Mouse (Mus musculus) heart, embryonic 16.5 days (tissue): ENCODE measurements around the gene Camk1d. TPM values are rescaled to one million over a fixed set of nuclear protein-coding genes. Genes with fewer than 3 reads are reported as not detected.

Source experiments
- ATAC-seq: fragments of 200-750 bp; cut with Nextera tagmentation; replicated peaks from 2 replicates; pipeline ENCODE4 v1.8.0; 2017; ENCODE audit warnings: moderate number of reproducible peaks; ENCODE audit not compliant: insufficient read depth, low FRiP score; ENCODE audit errors: extremely low read depth
- H3K27ac ChIP-seq: fragments of 300-500 bp; sonication (generic); 2 replicates; pipeline ENCODE4 v1.5.1; 2014; ENCODE audit warnings: mild to moderate bottlenecking, low read length, control low read depth, moderate library complexity
- H3K27me3 ChIP-seq: fragments of 300-500 bp; sonication (generic); 2 replicates; pipeline ENCODE4 v1.6.1; 2014; ENCODE audit warnings: low read length, mixed read lengths; ENCODE audit not compliant: control insufficient read depth, insufficient read depth
- H3K36me3 ChIP-seq: fragments of 300-500 bp; sonication (generic); 2 replicates; pipeline ENCODE4 v1.6.1; 2014; ENCODE audit not compliant: control insufficient read depth, insufficient read depth
- H3K4me1 ChIP-seq: fragments of 300-500 bp; sonication (generic); 2 replicates; pipeline ENCODE4 v1.6.1; 2014; ENCODE audit warnings: low read length, mixed read lengths; ENCODE audit not compliant: control insufficient read depth, insufficient read depth
- H3K4me2 ChIP-seq: fragments of 300-500 bp; sonication (generic); 2 replicates; pipeline ENCODE4 v1.6.1; 2014; ENCODE audit warnings: low read depth, mild to moderate bottlenecking, control low read depth, low read length
- H3K4me3 ChIP-seq: fragments of 300-500 bp; sonication (generic); 2 replicates; pipeline ENCODE4 v1.5.1; 2014; ENCODE audit warnings: mild to moderate bottlenecking, control low read depth, low read length
- H3K9ac ChIP-seq: fragments of 300-500 bp; sonication (generic); 2 replicates; pipeline ENCODE4 v1.6.1; 2014; ENCODE audit warnings: low read length, control low read depth
- H3K9me3 ChIP-seq: fragments of 300-500 bp; sonication (generic); replicated peaks from 2 replicates; pipeline ENCODE4 v1.6.1; 2016; ENCODE audit warnings: low read length; ENCODE audit not compliant: control insufficient read depth
- WGBS: fragments of 180-500 bp; shearing (Covaris S2); extraction: QIAGEN DNeasy Blood & Tissue Kit; methylation state at CpG from one replicate; pipeline ENCODE4 v1.1.7; 2014; 5-methylcytosine and 5-hydroxymethylcytosine counted together
- polyA plus RNA-seq: library from polyadenylated mRNA; unstranded; fragments of >200 nt; fragmentation: Nextera tagmentation; extraction: Ambion mirVana; gene quantifications from 2 replicates; pipeline ENCODE4 v1.2.1, GENCODE M21; 2015

The Camk1d gene
- polyA plus RNA-seq, 1 experiment from 2014 or later = 5.9 TPM

GRCm38 (mm10) chr2:5515106-5515505, 199.2 kb downstream of the Camk1d start:
- Histone ChIP-seq H3K9ac (no peak overlapping the region), H3K9me3 (no peaks in the 10 kb centered on the region), H3K27ac (no peak overlapping the region), H3K36me3 (no peaks in the 10 kb centered on the region), H3K4me3 (no peak overlapping the region), H3K27me3 (no peaks in the 10 kb centered on the region), H3K4me1 (peaks cover 15% of the 10 kb centered on the region), H3K4me2 (no peak overlapping the region)
- no peak for ATAC-seq
- WGBS = 42% methylated on average over 2 of the region's 2 CpGs

DNA sequence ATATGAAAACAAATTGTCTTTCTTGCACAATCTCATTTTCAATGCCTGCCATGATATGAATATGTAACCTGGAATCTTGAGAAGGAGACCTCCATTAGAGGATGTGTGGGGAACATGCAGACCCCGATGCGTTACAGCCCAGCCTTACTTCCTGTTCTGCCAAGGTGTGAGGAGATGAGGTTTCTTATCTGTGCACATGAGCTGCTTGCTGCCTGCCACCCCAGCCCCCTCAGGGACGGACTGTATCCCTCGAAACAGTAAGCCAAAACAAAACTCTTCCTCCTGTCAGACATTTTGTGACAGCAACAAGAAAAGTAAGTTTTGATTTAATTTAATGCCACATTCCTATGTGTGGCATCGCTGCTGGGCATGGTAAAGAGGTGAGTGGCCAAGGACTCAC, 200.2 kb downstream of the Camk1d start:
- Histone ChIP-seq H3K4me3 (no peak overlapping the region), H3K9me3 (no peaks in the 10 kb centered on the region), H3K36me3 (no peaks in the 10 kb centered on the region), H3K27me3 (no peaks in the 10 kb centered on the region), H3K4me2 (no peak overlapping the region), H3K27ac (no peak overlapping the region), H3K9ac (no peak overlapping the region), H3K4me1 (peaks cover 6% of the 10 kb centered on the region; the same call in 1 of the 2 replicates)
- ATAC-seq = no peak
- 88% methylated on average over 5 of the region's 5 CpGs for WGBS

DNA sequence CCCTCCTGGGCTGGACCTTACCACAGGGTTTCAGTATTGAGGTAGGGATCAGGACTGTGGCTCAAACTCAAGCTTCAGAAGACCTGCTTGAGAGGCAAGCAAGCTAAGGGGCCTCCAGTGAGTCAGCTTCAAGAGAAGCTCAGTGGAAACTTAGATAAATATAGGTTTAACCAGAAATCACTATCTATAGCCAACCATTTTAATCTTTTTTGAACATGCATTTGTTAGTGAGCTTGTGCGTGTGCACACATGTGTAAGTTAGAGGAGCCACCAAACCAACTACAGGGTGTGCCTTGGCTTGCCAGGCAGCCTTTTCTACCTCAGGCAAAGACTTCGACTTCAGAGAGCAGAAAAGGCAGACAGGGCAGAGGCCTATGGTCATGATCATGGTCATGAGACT, 200.7 kb downstream of the Camk1d start:
- no peak for ATAC-seq
- Histone ChIP-seq H3K4me2 (no peak overlapping the region), H3K36me3 (no peaks in the 10 kb centered on the region), H3K9me3 (no peaks in the 10 kb centered on the region), H3K27ac (no peak overlapping the region), H3K4me1 (peaks cover 1% of the 10 kb centered on the region; the same call in 1 of the 2 replicates), H3K27me3 (no peaks in the 10 kb centered on the region), H3K4me3 (no peak overlapping the region), H3K9ac (no peak overlapping the region)
- WGBS = 90% methylated on average over 2 of the region's 2 CpGs

DNA sequence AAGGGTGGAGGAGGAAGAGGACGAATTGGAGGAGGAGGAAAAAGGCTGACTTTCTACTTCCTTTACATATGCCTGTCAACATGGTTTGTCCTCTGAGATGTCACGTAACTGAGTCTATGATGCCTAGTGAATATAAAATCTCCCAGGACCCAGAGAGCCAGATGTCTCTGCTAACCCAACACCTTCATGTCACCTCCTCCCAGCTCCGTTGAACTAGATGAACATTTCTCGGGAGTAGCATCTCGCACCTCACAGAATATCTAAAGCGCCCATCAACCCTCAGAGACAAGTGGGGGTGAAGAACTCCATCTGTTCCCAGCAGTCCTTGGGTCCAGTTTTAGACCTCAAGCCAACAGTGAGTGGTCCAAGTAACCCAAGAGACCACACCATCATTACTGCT, 204.3 kb downstream of the Camk1d start:
- H3K9me3 ChIP-seq = 0 out of 2 replicates have a peak, but pooled peaks cover 2% of the 10 kb centered on the region
- no peak overlapping the region for H3K4me3 ChIP-seq
- H3K27me3 ChIP-seq = no peaks in the 10 kb centered on the region
- 80% methylated on average over 6 of the region's 6 CpGs for WGBS
- H3K27ac ChIP-seq = no peak overlapping the region
- H3K4me2 ChIP-seq = no peak overlapping the region
- H3K36me3 ChIP-seq = no peaks in the 10 kb centered on the region
- ATAC-seq = no peak
- no peak overlapping the region for H3K9ac ChIP-seq
- no peaks in the 10 kb centered on the region for H3K4me1 ChIP-seq

- Histone ChIP-seq H3K27ac (no peak overlapping the region), H3K4me1 (no peaks in the 10 kb centered on the region), H3K9me3 (no peaks in the 10 kb centered on the region), H3K9ac (no peak overlapping the region), H3K36me3 (no peaks in the 10 kb centered on the region), H3K27me3 (no peaks in the 10 kb centered on the region), H3K4me2 (no peak overlapping the region), H3K4me3 (no peak overlapping the region)
- WGBS = 77% methylated on average over 4 of the region's 4 CpGs
- ATAC-seq = no peak
Observed at GRCm38 (mm10) chr2:5499620-5500019, 214.7 kb downstream of the Camk1d start.

DNA sequence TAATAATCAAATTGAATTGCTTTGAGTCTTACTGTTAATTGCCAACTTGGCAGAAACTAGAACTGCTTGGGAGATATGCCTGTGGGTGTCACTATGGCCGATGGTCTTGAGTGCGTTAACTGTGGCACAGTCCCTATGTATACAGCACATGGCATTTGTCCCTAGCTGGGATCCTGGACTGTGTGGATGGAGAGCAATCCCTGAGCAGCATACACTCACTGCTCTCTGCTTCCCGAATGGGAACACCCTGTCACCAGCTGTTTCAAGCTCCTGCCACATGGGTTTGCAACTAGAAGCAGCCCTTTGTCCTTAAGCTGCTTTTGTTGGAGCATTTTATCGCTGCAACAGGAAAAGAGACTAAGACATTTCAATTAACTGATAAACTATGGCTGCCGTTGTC, 224.4 kb downstream of the Camk1d start:
- Histone ChIP-seq H3K9ac (no peak overlapping the region), H3K27me3 (no peaks in the 10 kb centered on the region), H3K4me1 (no peaks in the 10 kb centered on the region), H3K9me3 (no peaks in the 10 kb centered on the region), H3K4me2 (no peak overlapping the region), H3K36me3 (no peaks in the 10 kb centered on the region), H3K27ac (no peak overlapping the region), H3K4me3 (no peak overlapping the region)
- ATAC-seq = no peak
- 63% methylated on average over 5 of the region's 5 CpGs for WGBS

DNA sequence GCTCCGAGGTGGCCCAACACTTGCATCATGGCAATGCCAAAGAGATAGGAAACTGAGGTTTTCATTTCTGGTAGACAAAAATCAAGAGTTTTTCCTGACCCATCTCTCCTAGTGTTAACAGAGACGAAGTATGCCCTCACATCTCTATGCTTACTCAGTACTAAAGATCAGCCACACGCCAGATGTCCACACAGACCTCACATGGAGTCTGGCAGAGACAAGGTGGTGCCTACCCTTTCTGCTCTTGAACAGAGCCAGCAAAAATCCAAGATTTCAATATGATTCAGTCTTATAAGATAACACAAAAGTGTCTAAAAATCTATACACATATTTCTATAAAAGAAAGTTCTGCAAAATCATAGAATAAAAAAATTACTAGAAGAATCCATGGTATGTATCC, 227.0 kb downstream of the Camk1d start:
- Histone ChIP-seq H3K27me3 (no peaks in the 10 kb centered on the region), H3K4me1 (no peaks in the 10 kb centered on the region), H3K9ac (no peak overlapping the region), H3K27ac (no peak overlapping the region), H3K4me3 (no peak overlapping the region), H3K36me3 (no peaks in the 10 kb centered on the region), H3K4me2 (no peak overlapping the region), H3K9me3 (no peaks in the 10 kb centered on the region)
- ATAC-seq = no peak
- WGBS = 78% methylated on average over 3 of the region's 3 CpGs

GRCm38 (mm10) chr2:5486663-5487062, 227.7 kb downstream of the Camk1d start:
- H3K27ac ChIP-seq = no peak overlapping the region
- no peaks in the 10 kb centered on the region for H3K36me3 ChIP-seq
- H3K9ac ChIP-seq = no peak overlapping the region
- H3K9me3 ChIP-seq = no peaks in the 10 kb centered on the region
- no peak for ATAC-seq
- no peaks in the 10 kb centered on the region for H3K27me3 ChIP-seq
- whole genome bisulfite sequencing = 73% methylated on average over 7 of the region's 7 CpGs
- H3K4me2 ChIP-seq = no peak overlapping the region
- no peak overlapping the region for H3K4me3 ChIP-seq
- H3K4me1 ChIP-seq = no peaks in the 10 kb centered on the region

DNA sequence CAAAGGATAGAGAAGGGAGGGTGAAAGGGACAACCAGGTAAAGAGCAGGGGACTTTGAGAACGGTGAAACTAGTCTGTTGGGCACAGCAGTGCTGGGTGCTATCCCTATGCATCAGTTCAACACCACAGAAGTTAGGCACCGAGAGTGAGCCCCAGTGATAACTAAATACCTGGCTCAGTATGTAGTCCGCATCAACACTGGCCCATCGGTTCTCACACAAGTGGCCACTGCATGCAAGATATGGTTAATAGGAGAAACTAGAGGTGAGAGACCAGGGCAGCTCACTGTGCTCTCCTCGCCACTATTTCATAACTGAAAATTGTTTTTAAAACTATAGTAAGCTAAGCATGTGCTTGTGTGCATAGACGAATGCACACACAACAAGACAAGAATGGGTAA, 228.5 kb downstream of the Camk1d start:
- Histone ChIP-seq H3K4me1 (no peaks in the 10 kb centered on the region), H3K4me3 (no peak overlapping the region), H3K27me3 (no peaks in the 10 kb centered on the region), H3K9ac (no peak overlapping the region), H3K4me2 (no peak overlapping the region), H3K36me3 (no peaks in the 10 kb centered on the region), H3K9me3 (no peaks in the 10 kb centered on the region), H3K27ac (no peak overlapping the region)
- WGBS = 85% methylated on average over 6 of the region's 6 CpGs
- no peak for ATAC-seq

- 78% methylated on average over 3 of the region's 3 CpGs for WGBS
- no peaks in the 10 kb centered on the region for H3K36me3 ChIP-seq
- H3K4me2 ChIP-seq = no peak overlapping the region
- no peaks in the 10 kb centered on the region for H3K4me1 ChIP-seq
- no peak for ATAC-seq
- H3K9me3 ChIP-seq = no peaks in the 10 kb centered on the region
- H3K27me3 ChIP-seq = no peaks in the 10 kb centered on the region
- H3K4me3 ChIP-seq = no peak overlapping the region
- no peak overlapping the region for H3K27ac ChIP-seq
- no peak overlapping the region for H3K9ac ChIP-seq
Observed at GRCm38 (mm10) chr2:5479886-5480285, 234.4 kb downstream of the Camk1d start.
